Mouse (Mus musculus) E14TG2a.4 (cell line): ENCODE results near the gene Hmgb2.
A peak's percentile ranks its signal among the peaks of the same experiment; 100 is the strongest.

Experiments
- H3K27me3 ChIP-seq: 2 replicates; pipeline ENCODE4 v1.6.1; 2014; ENCODE audit warnings: low read length, control low read depth; ENCODE audit not compliant: insufficient read depth
- H3K36me3 ChIP-seq: 2 replicates; pipeline ENCODE4 v1.6.1; 2014; ENCODE audit warnings: low read length, control low read depth; ENCODE audit not compliant: insufficient read depth
- H3K4me1 ChIP-seq: replicated peaks from 2 replicates; pipeline ENCODE4 v1.6.1; 2014; ENCODE audit warnings: low read depth, low read length, control low read depth
- H3K4me3 ChIP-seq: replicated peaks from 2 replicates; pipeline ENCODE4 v1.5.1; 2014; ENCODE audit warnings: mild to moderate bottlenecking, low read length
- H3K9me3 ChIP-seq: 2 replicates; pipeline ENCODE4 v1.6.1; 2014; ENCODE audit warnings: low read length, control low read depth
- CTCF ChIP-seq: conservative IDR thresholded peaks from 2 replicates; pipeline ENCODE4 v1.5.1; 2014; ENCODE audit warnings: low read length
- NANOG ChIP-seq: IDR thresholded peaks from 2 replicates; pipeline ENCODE4 v1.6.1; 2014; ENCODE audit warnings: borderline replicate concordance, low read length, mixed read lengths
- POU5F1 ChIP-seq: IDR thresholded peaks from 2 replicates; pipeline ENCODE4 v1.6.1; 2014; ENCODE audit warnings: low read length, borderline replicate concordance

Hmgb2 gene

GRCm38 (mm10) chr8:57538601-57539000 is 26.9 kb downstream of the Hmgb2 start:
- Histone ChIP-seq H3K27me3 (no peaks in the 10 kb centered on the region), H3K9me3 (peaks cover 4% of the 10 kb centered on the region; the same call in 1 of the 2 replicates), H3K4me1 (no peaks in the 10 kb centered on the region), H3K36me3 (peaks cover 5% of the 10 kb centered on the region; the same call in 1 of the 2 replicates), H3K4me3 (no peak overlapping the region)
- no peak for TF ChIP-seq POU5F1

- no peaks in the 10 kb centered on the region; the same call in 1 of the 2 replicates for H3K36me3 ChIP-seq
- no peak overlapping the region for H3K4me3 ChIP-seq
- no peaks in the 10 kb centered on the region for H3K27me3 ChIP-seq
- no peaks in the 10 kb centered on the region for H3K4me1 ChIP-seq
- 0 out of 2 replicates have a peak, but pooled peaks cover under 1% of the 10 kb centered on the region for H3K9me3 ChIP-seq
- TF ChIP-seq CTCF (peak; percentile 77), POU5F1 (no peak)
These were observed 28.6 kb downstream of the Hmgb2 start for GRCm38 (mm10) chr8:57540110-57540838.

- H3K4me3 ChIP-seq: no peak overlapping the region
These were observed 29.2 kb downstream of the Hmgb2 start for GRCm38 (mm10) chr8:57540951-57541350.

GRCm38 (mm10) chr8:57541405-57541804 is 29.7 kb downstream of the Hmgb2 start:
- H3K4me3 ChIP-seq: no peak overlapping the region
- TF ChIP-seq CTCF (no peak), POU5F1 (no peak), NANOG (no peak)
- no peaks in the 10 kb centered on the region; the same call in 1 of the 2 replicates for H3K36me3 ChIP-seq
- no peaks in the 10 kb centered on the region for H3K9me3 ChIP-seq
- H3K4me1 ChIP-seq: no peaks in the 10 kb centered on the region
- no peaks in the 10 kb centered on the region for H3K27me3 ChIP-seq

More at GRCm38 (mm10) chr8:57540951-57541350, 29.2 kb downstream of the Hmgb2 start:
- TF ChIP-seq NANOG (no peak), POU5F1 (no peak), CTCF (no peak)
- no peaks in the 10 kb centered on the region for H3K4me1 ChIP-seq
- no peaks in the 10 kb centered on the region for H3K9me3 ChIP-seq
- no peaks in the 10 kb centered on the region; the same call in 1 of the 2 replicates for H3K36me3 ChIP-seq
- H3K27me3 ChIP-seq: no peaks in the 10 kb centered on the region

- TF ChIP-seq POU5F1 (no peak), CTCF (no peak), NANOG (no peak)
- H3K36me3 ChIP-seq: no peaks in the 10 kb centered on the region
- H3K4me3 ChIP-seq: no peak overlapping the region
- H3K4me1 ChIP-seq: no peaks in the 10 kb centered on the region
- H3K9me3 ChIP-seq: no peaks in the 10 kb centered on the region
- no peaks in the 10 kb centered on the region for H3K27me3 ChIP-seq
These were observed 34.7 kb downstream of the Hmgb2 start for GRCm38 (mm10) chr8:57546401-57546800.

- no peaks in the 10 kb centered on the region for H3K9me3 ChIP-seq
- no peaks in the 10 kb centered on the region for H3K4me1 ChIP-seq
- TF ChIP-seq CTCF: no peak
- H3K36me3 ChIP-seq: no peaks in the 10 kb centered on the region
- H3K4me3 ChIP-seq: no peak overlapping the region
- no peaks in the 10 kb centered on the region for H3K27me3 ChIP-seq
These were observed 35.1 kb downstream of the Hmgb2 start for GRCm38 (mm10) chr8:57546834-57547233.

- Histone ChIP-seq H3K9me3 (no peaks in the 10 kb centered on the region), H3K36me3 (no peaks in the 10 kb centered on the region), H3K4me1 (no peaks in the 10 kb centered on the region), H3K4me3 (no peak overlapping the region), H3K27me3 (no peaks in the 10 kb centered on the region)
- no peak for TF ChIP-seq POU5F1
These were observed 35.9 kb downstream of the Hmgb2 start for GRCm38 (mm10) chr8:57547581-57547980.

- no peak overlapping the region for H3K4me3 ChIP-seq
- no peaks in the 10 kb centered on the region for H3K4me1 ChIP-seq
- TF ChIP-seq POU5F1 (no peak), CTCF (no peak), NANOG (no peak)
- no peaks in the 10 kb centered on the region for H3K27me3 ChIP-seq
- no peaks in the 10 kb centered on the region for H3K9me3 ChIP-seq
- H3K36me3 ChIP-seq: no peaks in the 10 kb centered on the region
These were observed 40.7 kb downstream of the Hmgb2 start for GRCm38 (mm10) chr8:57552102-57553032.
